Mouse (Mus musculus) hindbrain, embryonic 14.5 days (tissue): Measurements from ENCODE around the gene Igsf9. TPM values are rescaled to one million over a fixed set of nuclear protein-coding genes. Genes with fewer than 3 reads are reported as not detected.

Experiments used
- ATAC-seq: fragments of 200-750 bp; cut with Nextera tagmentation; 2 replicates; pipeline ENCODE4 v1.8.0; 2017; ENCODE audit warnings: moderate number of reproducible peaks, mild to moderate bottlenecking, moderate TSS enrichment, moderate library complexity; ENCODE audit not compliant: low FRiP score
- DNase-seq: peaks from one replicate; pipeline ENCODE4 v3.0.0-alpha.2; 2015; ENCODE audit warnings: low spot score
- H3K27ac ChIP-seq: fragments of 300-500 bp; sonication (generic); 2 replicates; pipeline ENCODE4 v1.5.1; 2014; ENCODE audit warnings: mild to moderate bottlenecking, moderate library complexity
- H3K27me3 ChIP-seq: fragments of 300-500 bp; sonication (generic); 2 replicates; pipeline ENCODE4 v1.6.1; 2014; ENCODE audit warnings: mild to moderate bottlenecking, low read length, mixed read lengths; ENCODE audit not compliant: control insufficient read depth, insufficient read depth
- H3K36me3 ChIP-seq: fragments of 300-500 bp; sonication (generic); replicated peaks from 2 replicates; pipeline ENCODE4 v1.6.1; 2014; ENCODE audit not compliant: control insufficient read depth, insufficient read depth
- H3K4me1 ChIP-seq: fragments of 300-500 bp; sonication (generic); replicated peaks from 2 replicates; pipeline ENCODE4 v1.6.1; 2014; ENCODE audit warnings: antibody characterized with exemption, low read length, mixed read lengths; ENCODE audit not compliant: control insufficient read depth, insufficient read depth
- H3K4me2 ChIP-seq: fragments of 300-500 bp; sonication (generic); replicated peaks from 2 replicates; pipeline ENCODE4 v1.6.1; 2014; ENCODE audit warnings: mild to moderate bottlenecking, moderate library complexity
- H3K4me3 ChIP-seq: fragments of 300-500 bp; sonication (generic); replicated peaks from 2 replicates; pipeline ENCODE4 v1.5.1; 2014; ENCODE audit warnings: mild to moderate bottlenecking, low read length
- H3K9ac ChIP-seq: fragments of 300-500 bp; sonication (generic); 2 replicates; pipeline ENCODE4 v1.6.1; 2014
- H3K9me3 ChIP-seq: fragments of 300-500 bp; sonication (generic); 2 replicates; pipeline ENCODE4 v1.6.1; 2016; ENCODE audit warnings: low read length; ENCODE audit not compliant: control insufficient read depth
- WGBS: fragments of 180-500 bp; shearing (Covaris S2); extraction: QIAGEN DNeasy Blood & Tissue Kit; methylation state at CpG from one replicate; pipeline ENCODE4 v1.1.7; 2014; 5-methylcytosine and 5-hydroxymethylcytosine counted together
- polyA plus RNA-seq: library from polyadenylated mRNA; unstranded; fragments of >200 nt; fragmentation: Nextera tagmentation; extraction: Ambion mirVana; gene quantifications from 2 replicates; pipeline ENCODE4 v1.2.1, GENCODE M21; 2014

The Igsf9 gene
- polyA plus RNA-seq, 1 experiment from 2014 or later: 28.5 TPM

GRCm38 (mm10) chr1:172462534-172462933 lies 19.1 kb upstream of the Igsf9 start:
- 90% methylated on average over 3 of the region's 3 CpGs for WGBS
- DNase-seq: no peak
- H3K27ac ChIP-seq: no peak overlapping the region
- no peaks in the 10 kb centered on the region for H3K4me1 ChIP-seq
- no peaks in the 10 kb centered on the region for H3K27me3 ChIP-seq
- no peaks in the 10 kb centered on the region for H3K36me3 ChIP-seq
- H3K9ac ChIP-seq: no peak overlapping the region
- no peak for ATAC-seq
- no peak overlapping the region for H3K4me2 ChIP-seq
- H3K4me3 ChIP-seq: no peak overlapping the region
- no peaks in the 10 kb centered on the region for H3K9me3 ChIP-seq

GRCm38 (mm10) chr1:172463387-172464333 lies 17.9 kb upstream of the Igsf9 start:
- Histone ChIP-seq H3K9me3 (no peaks in the 10 kb centered on the region), H3K4me1 (no peaks in the 10 kb centered on the region), H3K9ac (no peak overlapping the region), H3K4me3 (no peak overlapping the region), H3K27ac (no peak overlapping the region), H3K4me2 (no peak overlapping the region), H3K27me3 (no peaks in the 10 kb centered on the region), H3K36me3 (no peaks in the 10 kb centered on the region)
- WGBS: 89% methylated on average over 16 of the region's 16 CpGs
- ATAC-seq (no peak), DNase-seq (no peak)

GRCm38 (mm10) chr1:172468301-172468877 lies 13.2 kb upstream of the Igsf9 start:
- H3K4me2 ChIP-seq: no peak overlapping the region
- H3K4me1 ChIP-seq: no peaks in the 10 kb centered on the region
- H3K27ac ChIP-seq: no peak overlapping the region
- no peaks in the 10 kb centered on the region for H3K36me3 ChIP-seq
- no peak for DNase-seq
- WGBS: 72% methylated on average over 11 of the region's 11 CpGs
- no peaks in the 10 kb centered on the region for H3K27me3 ChIP-seq
- no peak for ATAC-seq
- no peak overlapping the region for H3K9ac ChIP-seq
- no peaks in the 10 kb centered on the region for H3K9me3 ChIP-seq
- H3K4me3 ChIP-seq: no peak overlapping the region

- DNase-seq: no peak
- H3K4me3 ChIP-seq: no peak overlapping the region
- ATAC-seq: no peak
- H3K4me1 ChIP-seq: no peaks in the 10 kb centered on the region
- H3K36me3 ChIP-seq: no peaks in the 10 kb centered on the region
- no peak overlapping the region for H3K27ac ChIP-seq
- 84% methylated on average over 5 of the region's 5 CpGs for WGBS
- no peaks in the 10 kb centered on the region for H3K27me3 ChIP-seq
- no peak overlapping the region for H3K4me2 ChIP-seq
- H3K9ac ChIP-seq: no peak overlapping the region
- no peaks in the 10 kb centered on the region for H3K9me3 ChIP-seq
Observed at GRCm38 (mm10) chr1:172469373-172469772, 12.2 kb upstream of the Igsf9 start.

- Histone ChIP-seq H3K4me1 (no peaks in the 10 kb centered on the region), H3K27ac (no peak overlapping the region), H3K36me3 (no peaks in the 10 kb centered on the region), H3K9me3 (no peaks in the 10 kb centered on the region), H3K27me3 (no peaks in the 10 kb centered on the region), H3K9ac (no peak overlapping the region), H3K4me2 (no peak overlapping the region), H3K4me3 (no peak overlapping the region)
- DNase-seq: no peak
- no peak for ATAC-seq
- WGBS: 63% methylated on average over 8 of the region's 8 CpGs
Observed at GRCm38 (mm10) chr1:172469810-172470448, 11.7 kb upstream of the Igsf9 start.

- Histone ChIP-seq H3K9me3 (no peaks in the 10 kb centered on the region), H3K36me3 (no peaks in the 10 kb centered on the region), H3K4me2 (no peak overlapping the region), H3K27me3 (no peaks in the 10 kb centered on the region), H3K4me3 (no peak overlapping the region), H3K4me1 (no peaks in the 10 kb centered on the region), H3K9ac (no peak overlapping the region), H3K27ac (no peak overlapping the region)
- DNase-seq: no peak
- ATAC-seq: no peak
Observed at GRCm38 (mm10) chr1:172472909-172473308, 8.7 kb upstream of the Igsf9 start.

- Histone ChIP-seq H3K9me3 (no peaks in the 10 kb centered on the region), H3K4me3 (no peak overlapping the region)
- ATAC-seq: no peak
Observed at GRCm38 (mm10) chr1:172474196-172474595, 7.4 kb upstream of the Igsf9 start.

GRCm38 (mm10) chr1:172475054-172475741 lies 6.4 kb upstream of the Igsf9 start, which contains the start of gene Slamf9:
TSS of gene Slamf9 (plus strand) at chr1:172475358.
- no peak for DNase-seq
- 72% methylated on average over 7 of the region's 7 CpGs for WGBS
- ATAC-seq: no peak

More at GRCm38 (mm10) chr1:172474196-172474595, 7.4 kb upstream of the Igsf9 start:
- H3K4me1 ChIP-seq: no peaks in the 10 kb centered on the region
- H3K4me2 ChIP-seq: no peak overlapping the region
- no peaks in the 10 kb centered on the region for H3K27me3 ChIP-seq
- H3K9ac ChIP-seq: no peak overlapping the region
- 89% methylated on average over 3 of the region's 3 CpGs for WGBS
- no peak for DNase-seq
- no peaks in the 10 kb centered on the region for H3K36me3 ChIP-seq
- H3K27ac ChIP-seq: no peak overlapping the region

GRCm38 (mm10) chr1:172478020-172478419 lies 3.6 kb upstream of the Igsf9 start:
- no peaks in the 10 kb centered on the region for H3K9me3 ChIP-seq

More at GRCm38 (mm10) chr1:172475054-172475741, 6.4 kb upstream of the Igsf9 start, which contains the start of gene Slamf9:
- H3K4me1 ChIP-seq: no peaks in the 10 kb centered on the region
- no peaks in the 10 kb centered on the region for H3K36me3 ChIP-seq
- no peaks in the 10 kb centered on the region for H3K27me3 ChIP-seq
- H3K4me2 ChIP-seq: no peak within 1 kb of the TSS
- H3K4me3 ChIP-seq: no peak within 1 kb of the TSS
- H3K27ac ChIP-seq: no peak within 1 kb of the TSS
- no peak within 1 kb of the TSS for H3K9ac ChIP-seq
- no peaks in the 10 kb centered on the region for H3K9me3 ChIP-seq

More at GRCm38 (mm10) chr1:172478020-172478419, 3.6 kb upstream of the Igsf9 start:
- ATAC-seq (no peak), DNase-seq (no peak)
- Histone ChIP-seq H3K4me2 (no peak overlapping the region), H3K27ac (no peak overlapping the region), H3K36me3 (no peaks in the 10 kb centered on the region), H3K9ac (no peak overlapping the region), H3K4me1 (peaks cover 3% of the 10 kb centered on the region; the same call in 1 of the 2 replicates), H3K27me3 (no peaks in the 10 kb centered on the region), H3K4me3 (no peak overlapping the region)
- 75% methylated on average over 5 of the region's 5 CpGs for WGBS
